Mouse (Mus musculus): ENCODE measurements around the gene Fam20c. TPM values are rescaled to one million over a fixed set of nuclear protein-coding genes. Genes with fewer than 3 reads are reported as not detected.
A peak's percentile ranks its signal among the peaks of the same experiment; 100 is the strongest.

The Fam20c gene
- polyA plus RNA-seq, 1 experiment from 2014 or later: 44.1 TPM

- H3K27me3 ChIP-seq: no peaks in the 10 kb centered on the region
- H3K4me1 ChIP-seq: no peaks in the 10 kb centered on the region
- no peak overlapping the region for H3K9ac ChIP-seq
- H3K4me3 ChIP-seq: no peak overlapping the region
- no peaks in the 10 kb centered on the region for H3K9me3 ChIP-seq (replicated peaks)
- H3K36me3 ChIP-seq: no peaks in the 10 kb centered on the region
- no peak for ATAC-seq (ENCODE audit: low FRiP score)
- H3K27ac ChIP-seq: no peak overlapping the region
- H3K4me2 ChIP-seq (replicated peaks): no peak overlapping the region
- WGBS: 79% methylated on average over 5 of the region's 5 CpGs
Measured at GRCm38 (mm10) chr5:138741516-138741915, 12.8 kb upstream of the Fam20c start.

- no peak overlapping the region for H3K4me2 ChIP-seq (replicated peaks)
- no peaks in the 10 kb centered on the region for H3K4me1 ChIP-seq
- no peaks in the 10 kb centered on the region for H3K27me3 ChIP-seq
- no peaks in the 10 kb centered on the region for H3K9me3 ChIP-seq (replicated peaks)
- WGBS: 83% methylated on average over 5 of the region's 5 CpGs
- ATAC-seq (ENCODE audit: low FRiP score): no peak
- no peak overlapping the region for H3K4me3 ChIP-seq
- no peaks in the 10 kb centered on the region for H3K36me3 ChIP-seq
- no peak overlapping the region for H3K27ac ChIP-seq
- H3K9ac ChIP-seq: no peak overlapping the region
Measured at GRCm38 (mm10) chr5:138742281-138742680, 12.0 kb upstream of the Fam20c start.

- H3K4me2 ChIP-seq (replicated peaks): no peak overlapping the region
- no peak overlapping the region for H3K4me3 ChIP-seq
- 52% methylated on average over 2 of the region's 2 CpGs for WGBS
- no peaks in the 10 kb centered on the region for H3K4me1 ChIP-seq
- no peak overlapping the region for H3K27ac ChIP-seq
- no peak overlapping the region for H3K9ac ChIP-seq
- no peaks in the 10 kb centered on the region for H3K27me3 ChIP-seq
- no peaks in the 10 kb centered on the region for H3K9me3 ChIP-seq (replicated peaks)
- H3K36me3 ChIP-seq: no peaks in the 10 kb centered on the region
- ATAC-seq (ENCODE audit: low FRiP score): no peak
Measured at GRCm38 (mm10) chr5:138743631-138744030, 10.7 kb upstream of the Fam20c start.

- no peak overlapping the region for H3K4me3 ChIP-seq
- 95% methylated on average over 5 of the region's 5 CpGs for WGBS
- ATAC-seq (ENCODE audit: low FRiP score): no peak
Measured at GRCm38 (mm10) chr5:138745378-138746099, 8.8 kb upstream of the Fam20c start.

GRCm38 (mm10) chr5:138753269-138753668 lies 1.0 kb upstream of the Fam20c start:
- peak overlapping the region; percentile 67; the same call in 1 of the 2 replicates for H3K4me3 ChIP-seq
- no peaks in the 10 kb centered on the region for H3K36me3 ChIP-seq
- H3K9me3 ChIP-seq (replicated peaks): no peaks in the 10 kb centered on the region
- no peak overlapping the region for H3K27ac ChIP-seq
- H3K4me2 ChIP-seq (replicated peaks): peak overlapping the region; percentile 93
- peak overlapping the region; percentile 91 for H3K9ac ChIP-seq
- H3K27me3 ChIP-seq: peaks cover 25% of the 10 kb centered on the region
- H3K4me1 ChIP-seq: peaks cover 43% of the 10 kb centered on the region
- WGBS: 71% methylated on average over 4 of the region's 4 CpGs
- no peak for ATAC-seq (ENCODE audit: low FRiP score)

More at GRCm38 (mm10) chr5:138745378-138746099, 8.8 kb upstream of the Fam20c start:
- no peak overlapping the region for H3K27ac ChIP-seq
- no peaks in the 10 kb centered on the region for H3K27me3 ChIP-seq
- no peak overlapping the region for H3K9ac ChIP-seq
- no peaks in the 10 kb centered on the region for H3K36me3 ChIP-seq
- H3K9me3 ChIP-seq (replicated peaks): no peaks in the 10 kb centered on the region
- H3K4me1 ChIP-seq: no peaks in the 10 kb centered on the region
- no peak overlapping the region for H3K4me2 ChIP-seq (replicated peaks)

GRCm38 (mm10) chr5:138753946-138754302 lies 390 bp upstream of the Fam20c start:
- peak overlapping the region; percentile 93 for H3K4me2 ChIP-seq (replicated peaks)
- H3K4me3 ChIP-seq: peak overlapping the region; percentile 67
- no peaks in the 10 kb centered on the region for H3K9me3 ChIP-seq (replicated peaks)
- peak overlapping the region; percentile 91 for H3K9ac ChIP-seq
- ATAC-seq (ENCODE audit: low FRiP score): peak; percentile 29; the same call in 1 of the 2 replicates
- H3K36me3 ChIP-seq: no peaks in the 10 kb centered on the region
- peaks cover 25% of the 10 kb centered on the region for H3K27me3 ChIP-seq
- WGBS: 3% methylated on average over 9 of the region's 9 CpGs
- H3K27ac ChIP-seq: peak overlapping the region; percentile 96
- H3K4me1 ChIP-seq: peaks cover 49% of the 10 kb centered on the region

GRCm38 (mm10) chr5:138755121-138755452 lies 773 bp downstream of the Fam20c start:
- Histone ChIP-seq H3K9ac (peak overlapping the region; percentile 91), H3K4me2 (replicated peaks) (peak overlapping the region; percentile 93), H3K27ac (peak overlapping the region; percentile 96), H3K27me3 (peaks cover 25% of the 10 kb centered on the region), H3K4me3 (peak overlapping the region; percentile 67), H3K9me3 (replicated peaks) (no peaks in the 10 kb centered on the region), H3K36me3 (peaks cover 9% of the 10 kb centered on the region; the same call in 1 of the 2 replicates), H3K4me1 (peaks cover 61% of the 10 kb centered on the region)
- ATAC-seq (ENCODE audit: low FRiP score): no peak; the same call in 1 of the 2 replicates
- WGBS: 1% methylated on average over 32 of the region's 34 CpGs

GRCm38 (mm10) chr5:138755453-138756301 lies 1.4 kb downstream of the Fam20c start:
- Histone ChIP-seq H3K4me1 (peaks cover 67% of the 10 kb centered on the region), H3K9me3 (replicated peaks) (no peaks in the 10 kb centered on the region), H3K4me2 (replicated peaks) (peak overlapping the region; percentile 93), H3K36me3 (peaks cover 14% of the 10 kb centered on the region), H3K4me3 (peak overlapping the region; percentile 67), H3K27ac (peak overlapping the region; percentile 96), H3K27me3 (peaks cover 25% of the 10 kb centered on the region), H3K9ac (peak overlapping the region; percentile 91)
- WGBS: under 1% methylated on average over 61 of the region's 61 CpGs
- ATAC-seq (ENCODE audit: low FRiP score): peak; percentile 14

GRCm38 (mm10) chr5:138756311-138757085 lies 2.2 kb downstream of the Fam20c start:
- Histone ChIP-seq H3K4me2 (replicated peaks) (peak overlapping the region; percentile 93), H3K9ac (peak overlapping the region; percentile 91), H3K4me3 (peak overlapping the region; percentile 67), H3K27ac (peak overlapping the region; percentile 96), H3K4me1 (peaks cover 75% of the 10 kb centered on the region), H3K36me3 (peaks cover 19% of the 10 kb centered on the region), H3K27me3 (peaks cover 25% of the 10 kb centered on the region), H3K9me3 (replicated peaks) (no peaks in the 10 kb centered on the region)
- no peak for ATAC-seq (ENCODE audit: low FRiP score)
- WGBS: 20% methylated on average over 15 of the region's 15 CpGs

- Histone ChIP-seq H3K4me1 (peaks cover 81% of the 10 kb centered on the region), H3K27me3 (peaks cover 25% of the 10 kb centered on the region), H3K4me3 (peak overlapping the region; percentile 67), H3K9ac (peak overlapping the region; percentile 91), H3K4me2 (replicated peaks) (peak overlapping the region; percentile 93), H3K36me3 (peaks cover 22% of the 10 kb centered on the region), H3K27ac (peak overlapping the region; percentile 96), H3K9me3 (replicated peaks) (no peaks in the 10 kb centered on the region)
- no peak for ATAC-seq (ENCODE audit: low FRiP score)
- WGBS: 53% methylated on average over 6 of the region's 6 CpGs
Measured at GRCm38 (mm10) chr5:138757135-138757534, 2.8 kb downstream of the Fam20c start.

- peak overlapping the region; percentile 91 for H3K9ac ChIP-seq
- peaks cover 86% of the 10 kb centered on the region for H3K4me1 ChIP-seq
- peak overlapping the region; percentile 67 for H3K4me3 ChIP-seq
- peak overlapping the region; percentile 96 for H3K27ac ChIP-seq
- no peaks in the 10 kb centered on the region for H3K9me3 ChIP-seq (replicated peaks)
- no peak for ATAC-seq (ENCODE audit: low FRiP score)
- H3K27me3 ChIP-seq: peaks cover 25% of the 10 kb centered on the region
- WGBS: 93% methylated on average over 12 of the region's 12 CpGs
- peaks cover 27% of the 10 kb centered on the region for H3K36me3 ChIP-seq
- H3K4me2 ChIP-seq (replicated peaks): peak overlapping the region; percentile 93
Measured at GRCm38 (mm10) chr5:138757616-138758015, 3.3 kb downstream of the Fam20c start.

GRCm38 (mm10) chr5:138758533-138758932 lies 4.2 kb downstream of the Fam20c start:
- Histone ChIP-seq H3K27ac (no peak overlapping the region), H3K36me3 (peaks cover 27% of the 10 kb centered on the region), H3K4me3 (0 out of 2 replicates have a peak overlapping the region, but pooled peaks have one; percentile 67), H3K4me1 (peaks cover 87% of the 10 kb centered on the region), H3K9me3 (replicated peaks) (no peaks in the 10 kb centered on the region), H3K9ac (no peak overlapping the region), H3K27me3 (peaks cover 19% of the 10 kb centered on the region), H3K4me2 (replicated peaks) (peak overlapping the region; percentile 93)
- ATAC-seq (ENCODE audit: low FRiP score): no peak
- WGBS: 75% methylated on average over 3 of the region's 3 CpGs
